Mouse (Mus musculus) left cerebral cortex, adult 8-10 months (tissue): ENCODE results near the gene Gpsm2. TPM values are rescaled to one million over a fixed set of nuclear protein-coding genes. Genes with fewer than 3 reads are reported as not detected.
"Not testable (repeated sequence)": the region's sequence is repeated elsewhere in the genome, so short reads cannot be mapped to it uniquely, and the experiment has no call there.

Source experiments
- DNase-seq, 2 experiments: peaks; one replicate each; pipeline ENCODE4 v3.0.0; 2022; ENCODE audit warnings: low spot score in 2 of 2
- total RNA-seq, 4 experiments: library from RNA; stranded (reverse); gene quantifications; 2 replicates each; pipeline ENCODE4 v1.2.4; 2022

Gpsm2 gene
- total RNA-seq, 4 experiments from 2014 or later = 10.5 to 14.6 (median 10.7) TPM

GRCm38 (mm10) chr3:108727344-108727743 is 5.2 kb upstream of the Gpsm2 start:
- no peak for DNase-seq

GRCm38 (mm10) chr3:108726413-108726812 is 4.3 kb upstream of the Gpsm2 start:
- no peak for DNase-seq

GRCm38 (mm10) chr3:108721076-108721991 is 775 bp downstream of the Gpsm2 start:
- DNase-seq = peak; percentile 26 to 28

- DNase-seq = no peak
Measured at GRCm38 (mm10) chr3:108719761-108720160, 2.3 kb downstream of the Gpsm2 start.

GRCm38 (mm10) chr3:108719357-108719756 is 2.8 kb downstream of the Gpsm2 start:
- no peak for DNase-seq

- no peak for DNase-seq
Measured at GRCm38 (mm10) chr3:108717896-108718502, 4.1 kb downstream of the Gpsm2 start.

- no peak for DNase-seq
Measured at GRCm38 (mm10) chr3:108714837-108715236, 7.3 kb downstream of the Gpsm2 start.

GRCm38 (mm10) chr3:108713065-108713675 is 8.9 kb downstream of the Gpsm2 start:
- DNase-seq = no peak

- no peak for DNase-seq
Measured at GRCm38 (mm10) chr3:108711296-108711695, 10.8 kb downstream of the Gpsm2 start.

- no peak for DNase-seq
Measured at GRCm38 (mm10) chr3:108702789-108703188, 19.3 kb downstream of the Gpsm2 start.

- DNase-seq = no peak
Measured at GRCm38 (mm10) chr3:108701256-108701655, 20.9 kb downstream of the Gpsm2 start.

- DNase-seq = no peak
Measured at GRCm38 (mm10) chr3:108699786-108700185, 22.3 kb downstream of the Gpsm2 start.

GRCm38 (mm10) chr3:108698662-108699061 is 23.4 kb downstream of the Gpsm2 start:
- no peak for DNase-seq

GRCm38 (mm10) chr3:108694321-108694720 is 27.8 kb downstream of the Gpsm2 start:
- peak in 1 of 2 experiments; percentile 57 for DNase-seq

GRCm38 (mm10) chr3:108689979-108690378 is 32.1 kb downstream of the Gpsm2 start:
- no peak for DNase-seq

GRCm38 (mm10) chr3:108689446-108689845 is 32.7 kb downstream of the Gpsm2 start:
- DNase-seq = no peak

- no peak for DNase-seq
Measured at GRCm38 (mm10) chr3:108689015-108689441, 33.1 kb downstream of the Gpsm2 start.

- DNase-seq = no peak
Measured at GRCm38 (mm10) chr3:108685701-108686100, 36.4 kb downstream of the Gpsm2 start.

- not testable (repeated sequence) for DNase-seq
Measured at GRCm38 (mm10) chr3:108683597-108683996, 38.5 kb downstream of the Gpsm2 start.

- no peak for DNase-seq
Measured at GRCm38 (mm10) chr3:108681004-108681403, 41.1 kb downstream of the Gpsm2 start.

GRCm38 (mm10) chr3:108676616-108677015 is 45.5 kb downstream of the Gpsm2 start:
- no peak for DNase-seq

- DNase-seq = no peak
Measured at GRCm38 (mm10) chr3:108660941-108661340, 61.2 kb downstream of the Gpsm2 start.
